Mouse (Mus musculus) cerebellum, postnatal 14 days (tissue): ENCODE data around the gene Xk.
"Not testable (repeated sequence)": the region's sequence is repeated elsewhere in the genome, so short reads cannot be mapped to it uniquely, and the experiment has no call there.

Experiments
- DNase-seq, 2 experiments: peaks; one replicate each; pipeline ENCODE4 v3.0.0; 2021; ENCODE audit warnings: mixed read lengths in 2 of 2

The Xk gene

GRCm38 (mm10) chrX:9327954-9328353 is 55.4 kb downstream of the Xk start:
- not testable (repeated sequence) for DNase-seq

GRCm38 (mm10) chrX:9332366-9332962 is 59.9 kb downstream of the Xk start:
- DNase-seq, result not testable (repeated sequence)

DNA sequence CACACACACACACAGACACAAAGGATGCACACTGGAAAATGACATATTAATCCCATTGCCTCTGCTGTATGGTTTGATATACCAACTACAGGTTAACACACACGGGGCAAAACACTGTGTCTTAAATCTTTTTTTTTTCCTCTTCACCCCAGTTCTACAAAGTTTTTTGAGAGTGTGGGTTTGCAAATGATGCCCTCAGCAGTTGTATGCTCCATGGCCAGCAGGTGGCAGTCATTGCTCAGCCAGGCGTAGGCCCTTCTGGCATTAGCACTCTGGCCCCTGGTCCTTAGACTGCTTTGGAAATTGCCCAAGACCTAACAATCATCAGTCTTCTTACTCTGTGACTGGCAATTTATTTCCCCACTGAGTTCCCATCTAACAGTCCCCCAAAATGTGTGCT is 60.5 kb downstream of the Xk start:
- DNase-seq, result peak; percentile 38 to 80

DNA sequence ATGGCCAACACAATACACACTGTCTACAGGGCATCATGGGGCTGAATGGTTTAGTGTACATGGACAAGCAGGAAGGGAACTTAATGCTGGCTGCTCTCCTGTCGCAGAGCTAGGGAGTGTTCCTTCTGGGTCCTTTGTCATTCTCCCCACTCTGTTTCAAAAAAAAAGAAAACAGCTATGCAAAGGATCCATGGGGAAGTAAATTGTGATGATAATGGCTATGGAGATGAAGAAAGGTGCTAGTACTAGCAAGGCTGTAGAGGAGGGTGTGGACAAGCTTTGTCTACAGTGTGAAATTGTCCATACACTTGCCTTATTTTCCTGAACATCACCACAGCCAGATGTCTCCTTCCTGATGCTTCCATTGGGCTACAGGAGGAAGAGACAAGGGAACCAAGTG is 62.4 kb downstream of the Xk start:
- not testable (repeated sequence) for DNase-seq

GRCm38 (mm10) chrX:9350327-9350726 is 77.8 kb downstream of the Xk start, which contains the start of gene H2al1k:
H2al1k (plus strand) TSS chrX:9350627.
- DNase-seq, result not testable (repeated sequence)
